Mouse (Mus musculus): ENCODE measurements at regions not wholly inside any gene's neighbourhood (a gene's known extent, or its start where the extent isn't known, plus 50 kb on each side); places are given as distances from the start of the nearest gene placed in this dataset.

DNA sequence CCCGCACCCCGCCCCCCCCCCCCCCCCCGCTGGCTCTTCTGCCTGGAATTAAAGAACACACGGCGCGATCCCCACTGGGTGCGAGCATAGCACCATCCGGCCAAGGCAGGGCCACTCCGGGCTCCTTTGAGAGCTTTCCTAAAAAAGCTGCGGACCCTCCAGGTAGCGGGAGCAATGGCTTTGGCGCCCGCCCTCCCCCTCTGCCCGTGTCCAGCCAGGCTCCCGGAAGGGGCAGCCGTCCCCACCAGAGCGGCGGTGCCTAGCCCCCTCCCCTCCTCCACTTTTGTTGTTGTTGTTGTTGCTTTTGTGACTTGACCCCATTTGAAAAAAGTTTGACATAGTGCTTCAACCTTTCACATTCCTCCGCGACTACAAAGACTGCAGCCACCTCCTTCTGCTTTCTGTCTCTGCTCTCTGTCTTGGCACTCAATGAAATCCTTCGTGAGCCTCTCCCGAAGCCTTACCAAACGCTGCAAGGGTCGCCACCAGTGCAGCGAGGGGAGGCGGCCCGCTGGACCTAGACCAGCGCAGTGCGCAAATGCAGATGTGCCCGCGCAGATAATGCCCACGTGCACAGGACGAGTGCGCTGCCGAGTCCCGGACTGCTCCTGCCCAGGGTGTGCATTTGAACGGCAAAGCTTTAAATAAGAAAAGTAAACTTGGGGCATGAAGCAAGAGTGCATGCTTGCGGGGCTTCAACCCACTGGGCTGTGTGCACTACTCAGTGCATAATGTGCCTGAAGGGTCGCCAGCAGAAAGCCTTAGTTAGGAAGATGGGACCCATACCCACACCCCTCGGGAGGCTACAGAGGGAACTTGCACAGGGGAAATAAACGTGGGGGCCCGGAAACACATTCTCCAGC lies 179.0 kb upstream of the Xlr start:
- TF ChIP-seq EP300 (IDR thresholded peaks at IDR 0.05), result no peak
- TF ChIP-seq CTCF (IDR thresholded peaks at IDR 0.05), result no peak
